Mouse (Mus musculus) thymus, postnatal 10 days (tissue): ENCODE data around the gene Arf6.

Experiments
- DNase-seq, 2 experiments: peaks; one replicate each; pipeline ENCODE4 v3.0.0; 2021; ENCODE audit warnings: low spot score in 2 of 2

Arf6 gene

GRCm38 (mm10) chr12:69413303-69413702 lies 41.4 kb downstream of the Arf6 start:
- no peak for DNase-seq

- DNase-seq = no peak
Observed at GRCm38 (mm10) chr12:69414826-69415572, 43.0 kb downstream of the Arf6 start.

- no peak for DNase-seq
Observed at GRCm38 (mm10) chr12:69416793-69417192, 44.8 kb downstream of the Arf6 start.

- DNase-seq = no peak
Observed at GRCm38 (mm10) chr12:69417701-69418291, 45.8 kb downstream of the Arf6 start.

- no peak for DNase-seq
Observed at GRCm38 (mm10) chr12:69418606-69419005, 46.7 kb downstream of the Arf6 start.

GRCm38 (mm10) chr12:69419017-69419605 lies 47.2 kb downstream of the Arf6 start:
- DNase-seq = no peak

GRCm38 (mm10) chr12:69419606-69420005 lies 47.7 kb downstream of the Arf6 start:
- no peak for DNase-seq

- DNase-seq = peak in 1 of 2 experiments; percentile 18
Observed at GRCm38 (mm10) chr12:69420716-69421115, 48.8 kb downstream of the Arf6 start.

GRCm38 (mm10) chr12:69422827-69423537 lies 51.0 kb downstream of the Arf6 start:
- DNase-seq = peak; percentile 62
